Mouse (Mus musculus) midbrain, embryonic 16.5 days (tissue): ENCODE results near the gene Rab3a. TPM values are rescaled to one million over a fixed set of nuclear protein-coding genes. Genes with fewer than 3 reads are reported as not detected.

Experiments
- ATAC-seq: fragments of 200-750 bp; cut with Nextera tagmentation; 2 replicates; pipeline ENCODE4 v1.8.0; 2017; ENCODE audit warnings: moderate TSS enrichment
- H3K27ac ChIP-seq: fragments of 300-500 bp; sonication (generic); 2 replicates; pipeline ENCODE4 v1.5.1; 2014; ENCODE audit warnings: mild to moderate bottlenecking, low read length, mixed read lengths
- H3K27me3 ChIP-seq: fragments of 300-500 bp; sonication (generic); 2 replicates; pipeline ENCODE4 v1.6.1; 2014; ENCODE audit warnings: low read depth, low read length, mixed read lengths; ENCODE audit not compliant: control insufficient read depth, insufficient read depth
- H3K36me3 ChIP-seq: fragments of 300-500 bp; sonication (generic); 2 replicates; pipeline ENCODE4 v1.6.1; 2014; ENCODE audit warnings: mild to moderate bottlenecking, low read length, moderate library complexity, mixed read lengths; ENCODE audit not compliant: control insufficient read depth, insufficient read depth
- H3K4me1 ChIP-seq: fragments of 300-500 bp; sonication (generic); 2 replicates; pipeline ENCODE4 v1.6.1; 2014; ENCODE audit warnings: mild to moderate bottlenecking, low read length, mixed read lengths; ENCODE audit not compliant: control insufficient read depth, insufficient read depth
- H3K4me2 ChIP-seq: fragments of 300-500 bp; sonication (generic); 2 replicates; pipeline ENCODE4 v1.6.1; 2014; ENCODE audit warnings: mild to moderate bottlenecking, low read length, mixed read lengths
- H3K4me3 ChIP-seq: fragments of 300-500 bp; sonication (generic); 2 replicates; pipeline ENCODE4 v1.5.1; 2014; ENCODE audit warnings: low read depth, mild to moderate bottlenecking, low read length, moderate library complexity, mixed read lengths
- H3K9ac ChIP-seq: fragments of 300-500 bp; sonication (generic); 2 replicates; pipeline ENCODE4 v1.6.1; 2014; ENCODE audit warnings: low read depth, low read length, mixed read lengths
- H3K9me3 ChIP-seq: fragments of 300-500 bp; sonication (generic); replicated peaks from 2 replicates; pipeline ENCODE4 v1.6.1; 2014; ENCODE audit warnings: mild to moderate bottlenecking, low read length, mixed read lengths; ENCODE audit not compliant: control insufficient read depth, poor library complexity, severe bottlenecking
- WGBS: fragments of 180-500 bp; shearing (Covaris S2); extraction: QIAGEN DNeasy Blood & Tissue Kit; methylation state at CpG from one replicate; pipeline ENCODE4 v1.1.7; 2014; 5-methylcytosine and 5-hydroxymethylcytosine counted together
- polyA plus RNA-seq: library from polyadenylated mRNA; unstranded; fragments of >200 nt; fragmentation: Nextera tagmentation; extraction: Ambion mirVana; gene quantifications from 2 replicates; pipeline ENCODE4 v1.2.1, GENCODE M21; 2015

Rab3a gene
- polyA plus RNA-seq, 1 experiment from 2014 or later: 573 TPM

- Histone ChIP-seq H3K36me3 (peaks cover 31% of the 10 kb centered on the region), H3K4me2 (peak overlapping the region; percentile 90; the same call in 1 of the 2 replicates), H3K9me3 (no peaks in the 10 kb centered on the region), H3K27me3 (no peaks in the 10 kb centered on the region), H3K4me1 (peaks cover 37% of the 10 kb centered on the region), H3K9ac (peak overlapping the region; percentile 100; the same call in 1 of the 2 replicates), H3K27ac (no peak overlapping the region), H3K4me3 (no peak overlapping the region)
- 91% methylated on average over 18 of the region's 18 CpGs for whole genome bisulfite sequencing
- no peak for ATAC-seq
Measured at GRCm38 (mm10) chr8:70774740-70775139, 20.3 kb downstream of the Rab3a start.

- Histone ChIP-seq H3K4me1 (peaks cover 37% of the 10 kb centered on the region), H3K9me3 (no peaks in the 10 kb centered on the region), H3K4me3 (peak overlapping the region; percentile 88), H3K36me3 (peaks cover 34% of the 10 kb centered on the region), H3K27ac (no peak overlapping the region), H3K4me2 (peak overlapping the region; percentile 90), H3K9ac (peak overlapping the region; percentile 100), H3K27me3 (no peaks in the 10 kb centered on the region)
- WGBS: 93% methylated on average over 5 of the region's 5 CpGs
- ATAC-seq: no peak
Measured at GRCm38 (mm10) chr8:70775227-70775626, 20.7 kb downstream of the Rab3a start.

- no peaks in the 10 kb centered on the region for H3K9me3 ChIP-seq
- H3K4me1 ChIP-seq: peaks cover 37% of the 10 kb centered on the region
- peak overlapping the region; percentile 90 for H3K4me2 ChIP-seq
- peaks cover 36% of the 10 kb centered on the region for H3K36me3 ChIP-seq
- H3K27me3 ChIP-seq: no peaks in the 10 kb centered on the region
- H3K27ac ChIP-seq: peak overlapping the region; percentile 97
- H3K4me3 ChIP-seq: peak overlapping the region; percentile 88
- WGBS: 2% methylated on average over 34 of the region's 34 CpGs
- ATAC-seq: 0 out of 2 replicates have a peak, but pooled peaks have one; percentile 1
- peak overlapping the region; percentile 100 for H3K9ac ChIP-seq
Measured at GRCm38 (mm10) chr8:70775851-70776495, 21.5 kb downstream of the Rab3a start.

- peaks cover 37% of the 10 kb centered on the region for H3K4me1 ChIP-seq
- H3K27ac ChIP-seq: peak within 1 kb of the TSS; percentile 97
- H3K4me2 ChIP-seq: peak within 1 kb of the TSS; percentile 90
- H3K4me3 ChIP-seq: peak within 1 kb of the TSS; percentile 88
- ATAC-seq: peak; percentile 95
- H3K36me3 ChIP-seq: peaks cover 34% of the 10 kb centered on the region
- H3K9ac ChIP-seq: peak within 1 kb of the TSS; percentile 100
- H3K9me3 ChIP-seq: no peaks in the 10 kb centered on the region
- no peaks in the 10 kb centered on the region for H3K27me3 ChIP-seq
- WGBS: under 1% methylated on average over 84 of the region's 94 CpGs
Measured at GRCm38 (mm10) chr8:70776496-70777444, 22.3 kb downstream of the Rab3a start, which contains the start of gene Pik3r2. TSS of gene Pik3r2 (minus strand) at chr8:70776713.

- Histone ChIP-seq H3K4me2 (no peak overlapping the region), H3K36me3 (peaks cover 42% of the 10 kb centered on the region), H3K27ac (no peak overlapping the region), H3K4me3 (no peak overlapping the region), H3K4me1 (peaks cover 15% of the 10 kb centered on the region), H3K27me3 (no peaks in the 10 kb centered on the region), H3K9me3 (no peaks in the 10 kb centered on the region), H3K9ac (no peak overlapping the region)
- no peak for ATAC-seq
- WGBS: 85% methylated on average over 11 of the region's 11 CpGs
Measured at GRCm38 (mm10) chr8:70780093-70780492, 25.6 kb downstream of the Rab3a start.

GRCm38 (mm10) chr8:70786291-70787050 lies 32.0 kb downstream of the Rab3a start:
- H3K4me2 ChIP-seq: no peak overlapping the region
- H3K4me3 ChIP-seq: no peak overlapping the region
- no peak for ATAC-seq
- H3K27me3 ChIP-seq: no peaks in the 10 kb centered on the region
- H3K36me3 ChIP-seq: peaks cover 33% of the 10 kb centered on the region
- WGBS: 89% methylated on average over 25 of the region's 25 CpGs
- H3K9ac ChIP-seq: no peak overlapping the region
- H3K4me1 ChIP-seq: peaks cover 8% of the 10 kb centered on the region
- no peak overlapping the region for H3K27ac ChIP-seq
- H3K9me3 ChIP-seq: no peaks in the 10 kb centered on the region

GRCm38 (mm10) chr8:70787051-70787445 lies 32.6 kb downstream of the Rab3a start:
- ATAC-seq: no peak
- Histone ChIP-seq H3K9ac (no peak overlapping the region), H3K9me3 (no peaks in the 10 kb centered on the region), H3K36me3 (peaks cover 31% of the 10 kb centered on the region), H3K27me3 (no peaks in the 10 kb centered on the region), H3K27ac (no peak overlapping the region), H3K4me2 (no peak overlapping the region), H3K4me3 (no peak overlapping the region), H3K4me1 (peaks cover 13% of the 10 kb centered on the region)
- 93% methylated on average over 3 of the region's 3 CpGs for WGBS

- H3K9me3 ChIP-seq: no peaks in the 10 kb centered on the region
- H3K36me3 ChIP-seq: peaks cover 30% of the 10 kb centered on the region
- peak overlapping the region; percentile 6; the same call in 1 of the 2 replicates for H3K9ac ChIP-seq
- no peak overlapping the region for H3K4me2 ChIP-seq
- H3K27me3 ChIP-seq: no peaks in the 10 kb centered on the region
- H3K4me3 ChIP-seq: no peak overlapping the region; the same call in 1 of the 2 replicates
- no peak overlapping the region for H3K27ac ChIP-seq
- no peak for ATAC-seq
- WGBS: 20% methylated on average over 30 of the region's 30 CpGs
- H3K4me1 ChIP-seq: peaks cover 17% of the 10 kb centered on the region
Measured at GRCm38 (mm10) chr8:70787941-70788667, 33.6 kb downstream of the Rab3a start.
